Mouse (Mus musculus) inflammation-experienced regulatory T-cells, adult 6 months (primary cell): ENCODE data around the gene Snrpg. TPM values are rescaled to one million over a fixed set of nuclear protein-coding genes. Genes with fewer than 3 reads are reported as not detected.
"Not testable (repeated sequence)": the region's sequence is repeated elsewhere in the genome, so short reads cannot be mapped to it uniquely, and the experiment has no call there.

Experiments
- ATAC-seq: one replicate; pipeline ENCODE4 v1.8.0; 2017
- polyA plus RNA-seq, 3 experiments: library from polyadenylated mRNA; unstranded; fragments of 100-300 nt; shearing (Covaris generic); gene quantifications; one replicate each; pipeline ENCODE4 v1.2.1; 2017

The Snrpg gene
- polyA plus RNA-seq, 3 experiments from 2014 or later = 402 to 450 (median 421) TPM

GRCm38 (mm10) chr6:86368479-86368878 is 2.6 kb upstream of the Snrpg start:
- no peak for ATAC-seq

GRCm38 (mm10) chr6:86370093-86370713 is 901 bp upstream of the Snrpg start:
- ATAC-seq = no peak

GRCm38 (mm10) chr6:86371340-86371911 is 322 bp downstream of the Snrpg start:
- ATAC-seq = peak; percentile 96

GRCm38 (mm10) chr6:86371950-86372516 is 929 bp downstream of the Snrpg start:
- no peak for ATAC-seq

GRCm38 (mm10) chr6:86373556-86373955 is 2.5 kb downstream of the Snrpg start:
- no peak for ATAC-seq

GRCm38 (mm10) chr6:86378341-86378740 is 7.2 kb downstream of the Snrpg start:
- ATAC-seq = no peak

- ATAC-seq = not testable (repeated sequence)
Observed at GRCm38 (mm10) chr6:86380112-86380511, 9.0 kb downstream of the Snrpg start.

GRCm38 (mm10) chr6:86382551-86382950 is 11.4 kb downstream of the Snrpg start:
- ATAC-seq = no peak

GRCm38 (mm10) chr6:86383370-86383769 is 12.3 kb downstream of the Snrpg start:
- no peak for ATAC-seq

GRCm38 (mm10) chr6:86384692-86385091 is 13.6 kb downstream of the Snrpg start:
- no peak for ATAC-seq

- no peak for ATAC-seq
Observed at GRCm38 (mm10) chr6:86385362-86386104, 14.4 kb downstream of the Snrpg start.

- ATAC-seq = no peak
Observed at GRCm38 (mm10) chr6:86387313-86387712, 16.2 kb downstream of the Snrpg start.

- ATAC-seq = no peak
Observed at GRCm38 (mm10) chr6:86388461-86388860, 17.4 kb downstream of the Snrpg start.

GRCm38 (mm10) chr6:86391326-86391725 is 20.2 kb downstream of the Snrpg start:
- ATAC-seq = no peak

GRCm38 (mm10) chr6:86393187-86393586 is 22.1 kb downstream of the Snrpg start:
- no peak for ATAC-seq

- ATAC-seq = no peak
Observed at GRCm38 (mm10) chr6:86394078-86394720, 23.1 kb downstream of the Snrpg start.

- ATAC-seq = no peak
Observed at GRCm38 (mm10) chr6:86395021-86395420, 23.9 kb downstream of the Snrpg start.

- no peak for ATAC-seq
Observed at GRCm38 (mm10) chr6:86395969-86396368, 24.9 kb downstream of the Snrpg start.

- peak; percentile 69 for ATAC-seq
Observed at GRCm38 (mm10) chr6:86396581-86397256, 25.6 kb downstream of the Snrpg start, which contains the start of gene Pcyox1. TSS of gene Pcyox1 (minus strand) at chr6:86397154.

- ATAC-seq = peak; percentile 12
Observed at GRCm38 (mm10) chr6:86397257-86397980, 26.3 kb downstream of the Snrpg start.

GRCm38 (mm10) chr6:86398986-86399385 is 27.9 kb downstream of the Snrpg start:
- ATAC-seq = no peak

- no peak for ATAC-seq
Observed at GRCm38 (mm10) chr6:86399995-86400394, 28.9 kb downstream of the Snrpg start.
